Mouse (Mus musculus) spleen, adult 2 months (tissue): ENCODE measurements around the gene Afg1l.

Experiments
- CTCF ChIP-seq: fragments of 200-500 bp; IDR thresholded peaks from 2 replicates; pipeline ENCODE4 v1.5.1; 2011; ENCODE audit warnings: mild to moderate bottlenecking, inconsistent platforms; ENCODE audit not compliant: insufficient read depth, insufficient read length, insufficient replicate concordance; ENCODE audit errors: extremely low read depth
- POLR2A ChIP-seq: fragments of 200-500 bp; IDR thresholded peaks from 2 replicates; pipeline ENCODE4 v1.6.1; 2011; ENCODE audit warnings: low read depth, low read length, inconsistent platforms

- TF ChIP-seq CTCF (no peak), POLR2A (no peak)
Observed at GRCm38 (mm10) chr10:42502349-42503111, 24.2 kb upstream of the Afg1l start.
